Mouse (Mus musculus) right cerebral cortex, postnatal 10 days (tissue): Measurements from ENCODE around the gene Cfap44.

ENCODE experiments used
- DNase-seq, 2 experiments: peaks; one replicate each; pipeline ENCODE4 v3.0.0; 2021; ENCODE audit warnings: low spot score in 2 of 2

Cfap44 gene

GRCm38 (mm10) chr16:44394577-44395243, at the start of gene Cfap44:
TSS of gene Cfap44 (plus strand) at chr16:44394796.
- DNase-seq: peak; percentile 94 to 95

- peak; percentile 95 to 96 for DNase-seq
Measured at GRCm38 (mm10) chr16:44347071-44347901, 47.3 kb upstream of the Cfap44 start, which contains the start of gene Spice1. TSS of gene Spice1 (plus strand) at chr16:44347121.

- DNase-seq: no peak
Measured at GRCm38 (mm10) chr16:44349801-44350397, 44.7 kb upstream of the Cfap44 start.

- no peak for DNase-seq
Measured at GRCm38 (mm10) chr16:44356291-44356690, 38.3 kb upstream of the Cfap44 start.

GRCm38 (mm10) chr16:44357571-44358268, 36.9 kb upstream of the Cfap44 start:
- DNase-seq: no peak

- peak in 1 of 2 experiments; percentile 32 for DNase-seq
Measured at GRCm38 (mm10) chr16:44361921-44362890, 32.4 kb upstream of the Cfap44 start.

- DNase-seq: no peak
Measured at GRCm38 (mm10) chr16:44365522-44365921, 29.1 kb upstream of the Cfap44 start.

- no peak for DNase-seq
Measured at GRCm38 (mm10) chr16:44375459-44375858, 19.1 kb upstream of the Cfap44 start.

GRCm38 (mm10) chr16:44380006-44380405, 14.6 kb upstream of the Cfap44 start:
- no peak for DNase-seq

GRCm38 (mm10) chr16:44381578-44381977, 13.0 kb upstream of the Cfap44 start:
- DNase-seq: no peak

- DNase-seq: peak; percentile 42 to 43
Measured at GRCm38 (mm10) chr16:44383549-44383948, 11.0 kb upstream of the Cfap44 start.

GRCm38 (mm10) chr16:44384251-44384650, 10.3 kb upstream of the Cfap44 start:
- no peak for DNase-seq

GRCm38 (mm10) chr16:44391877-44392548, 2.6 kb upstream of the Cfap44 start:
- peak; percentile 75 to 82 for DNase-seq

- DNase-seq: no peak
Measured at GRCm38 (mm10) chr16:44404933-44405332, 10.3 kb downstream of the Cfap44 start.

- DNase-seq: no peak
Measured at GRCm38 (mm10) chr16:44407211-44407610, 12.6 kb downstream of the Cfap44 start.

- DNase-seq: no peak
Measured at GRCm38 (mm10) chr16:44408290-44408689, 13.7 kb downstream of the Cfap44 start.

GRCm38 (mm10) chr16:44410176-44410575, 15.6 kb downstream of the Cfap44 start:
- DNase-seq: no peak

- peak in 1 of 2 experiments; percentile 50 for DNase-seq
Measured at GRCm38 (mm10) chr16:44417596-44417995, 23.0 kb downstream of the Cfap44 start.

- no peak for DNase-seq
Measured at GRCm38 (mm10) chr16:44421735-44422134, 27.1 kb downstream of the Cfap44 start.

GRCm38 (mm10) chr16:44423499-44423898, 28.9 kb downstream of the Cfap44 start:
- peak; percentile 86 to 92 for DNase-seq
